Mouse (Mus musculus): ENCODE data around the gene Fahd1.

GRCm38 (mm10) chr17:24811211-24811610 is 39.0 kb downstream of the Fahd1 start:
- TF ChIP-seq CTCF (IDR thresholded peaks at IDR 0.05; ENCODE audit: low read depth) (no peak), EP300 (IDR thresholded peaks at IDR 0.05; ENCODE audit: low read depth) (no peak)
